Mouse (Mus musculus) layer of hippocampus, adult 9-10 months (tissue): ENCODE measurements at regions not wholly inside any gene's neighbourhood (a gene's known extent, or its start where the extent isn't known, plus 50 kb on each side); places are given as distances from the start of the nearest gene placed in this dataset.

Experiments
- DNase-seq: peaks from one replicate; pipeline ENCODE4 v3.0.0; 2022; ENCODE audit warnings: low spot score

GRCm38 (mm10) chr17:9848559-9849357 is 179.2 kb upstream of the Pabpc6 start:
- no peak for DNase-seq

- DNase-seq = no peak
Measured at GRCm38 (mm10) chr17:9845451-9846075, 176.0 kb upstream of the Pabpc6 start.

- peak; percentile 74 for DNase-seq
Measured at GRCm38 (mm10) chr17:9841103-9841502, 171.6 kb upstream of the Pabpc6 start.

DNA sequence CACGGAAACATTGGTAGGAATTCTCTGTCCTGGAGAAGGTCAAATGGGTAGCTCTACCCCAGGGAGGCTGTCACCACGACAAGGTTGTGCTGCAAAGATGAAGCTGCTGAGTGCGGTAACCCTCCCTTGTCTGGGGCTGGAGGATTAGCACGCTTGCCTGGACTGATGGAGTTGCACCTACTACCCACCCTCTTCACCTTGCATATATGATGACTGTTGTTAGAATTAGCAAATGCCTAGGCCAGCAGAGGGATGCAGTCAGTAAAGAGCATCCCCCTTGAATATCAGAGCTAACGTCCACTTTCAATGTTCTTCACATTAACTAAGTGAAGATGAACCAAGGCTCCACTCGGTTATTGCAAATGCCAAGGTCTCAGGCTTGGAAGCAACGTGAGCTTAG is 169.7 kb upstream of the Pabpc6 start:
- no peak for DNase-seq

DNA sequence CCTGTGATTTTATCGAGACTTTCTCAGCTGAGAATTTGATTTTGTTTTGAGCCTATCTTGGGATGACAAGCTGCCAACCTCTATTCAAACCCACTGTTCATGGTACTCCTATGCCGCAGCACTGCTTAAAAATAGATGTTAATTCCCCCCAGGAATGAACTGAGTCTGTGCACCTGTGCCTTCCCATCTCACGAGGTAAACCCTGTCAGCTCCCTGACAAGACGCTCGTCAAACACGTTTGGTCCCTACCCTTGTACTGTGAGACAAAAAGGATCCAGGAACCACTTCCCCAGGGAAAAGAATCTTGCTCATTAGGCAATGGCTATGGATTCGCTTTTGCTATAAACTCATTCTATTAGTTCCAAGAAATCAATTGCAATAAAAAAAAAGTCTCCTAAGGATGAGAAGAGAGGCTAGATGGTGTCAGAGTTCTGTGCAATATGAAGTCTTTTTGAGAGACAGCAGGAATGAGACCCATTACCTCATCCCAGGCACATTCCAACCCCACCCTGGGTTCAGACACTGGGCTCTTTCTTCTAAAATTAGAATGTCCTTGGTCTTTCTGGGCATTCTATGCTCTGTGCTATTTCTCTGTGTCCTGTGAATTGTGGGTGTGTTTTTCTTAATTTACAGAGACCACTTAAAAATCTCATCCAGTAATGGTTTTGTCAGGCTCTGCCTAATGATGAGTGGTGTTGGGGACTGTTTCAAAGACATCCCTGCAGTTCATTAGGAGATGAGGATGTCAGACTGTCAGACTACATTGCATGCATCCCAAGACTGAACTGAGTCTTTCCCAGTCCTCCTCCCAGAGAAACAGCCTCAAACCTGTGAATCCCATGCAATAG is 167.7 kb upstream of the Pabpc6 start:
- no peak for DNase-seq

DNA sequence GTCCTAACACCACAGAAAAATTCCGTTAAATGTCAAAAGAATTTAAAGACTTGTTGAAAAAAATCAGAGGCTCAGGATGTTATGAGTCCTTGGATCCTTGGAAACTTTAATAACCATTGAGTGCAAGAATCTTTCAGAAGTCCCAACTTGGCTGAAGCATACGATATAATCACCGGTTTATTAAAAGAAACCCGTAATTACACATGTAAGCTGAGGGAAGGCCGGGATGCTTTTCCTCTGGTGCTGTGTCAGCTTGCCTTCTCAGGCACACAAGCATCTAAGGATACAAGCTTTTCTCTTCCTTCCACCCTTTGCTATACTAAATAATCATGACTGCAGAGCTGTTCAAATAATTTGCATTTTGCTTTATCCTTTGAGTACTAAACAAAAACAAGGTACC is 160.4 kb upstream of the Pabpc6 start:
- DNase-seq = no peak

GRCm38 (mm10) chr17:9821358-9821757 is 151.8 kb upstream of the Pabpc6 start:
- no peak for DNase-seq

- no peak for DNase-seq
Measured at GRCm38 (mm10) chr17:9817056-9817455, 147.5 kb upstream of the Pabpc6 start.

DNA sequence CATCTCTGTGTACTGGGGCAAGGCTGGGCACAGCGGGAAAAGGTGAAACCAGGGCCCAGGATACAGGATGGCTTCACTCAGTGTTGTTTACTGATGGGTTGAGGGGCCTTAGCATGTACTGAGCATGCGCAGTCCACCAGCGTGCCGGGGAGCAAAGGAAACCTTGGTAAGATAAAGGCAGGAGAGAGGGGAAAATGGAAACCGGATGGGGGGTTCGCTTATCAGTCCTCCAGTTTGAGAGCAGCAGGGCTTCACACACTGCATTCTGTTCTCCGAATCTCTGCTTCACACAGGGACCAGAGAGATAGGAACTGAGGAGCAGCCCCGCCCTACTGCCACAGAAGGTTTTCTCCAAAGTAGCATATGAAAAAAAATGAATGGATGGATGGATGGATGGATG is 127.6 kb upstream of the Pabpc6 start:
- DNase-seq = no peak

GRCm38 (mm10) chr17:9796225-9796988 is 126.9 kb upstream of the Pabpc6 start:
- no peak for DNase-seq

GRCm38 (mm10) chr17:9778866-9779265 is 109.3 kb upstream of the Pabpc6 start:
- DNase-seq = no peak

DNA sequence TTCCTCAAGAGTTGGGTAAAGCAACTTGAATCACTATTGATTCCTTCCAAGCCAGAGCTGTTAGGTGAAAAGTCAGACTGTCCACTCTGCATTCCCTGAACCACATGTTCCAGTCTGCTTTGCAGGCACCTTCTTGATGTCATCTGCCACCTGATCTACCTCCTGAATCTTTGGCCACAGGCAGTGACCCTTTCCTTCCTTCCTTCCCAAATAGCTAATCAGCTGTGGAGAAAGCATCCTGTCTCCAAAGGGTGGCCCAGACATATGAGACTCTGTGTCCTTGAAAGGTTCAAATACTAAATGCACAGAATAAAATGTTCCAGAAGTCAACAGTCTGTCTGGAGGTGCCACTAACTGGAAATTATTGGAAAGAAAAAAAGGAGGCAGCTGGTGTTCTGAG is 107.6 kb upstream of the Pabpc6 start:
- DNase-seq = no peak

GRCm38 (mm10) chr17:9776286-9777016 is 106.9 kb upstream of the Pabpc6 start:
- no peak for DNase-seq

DNA sequence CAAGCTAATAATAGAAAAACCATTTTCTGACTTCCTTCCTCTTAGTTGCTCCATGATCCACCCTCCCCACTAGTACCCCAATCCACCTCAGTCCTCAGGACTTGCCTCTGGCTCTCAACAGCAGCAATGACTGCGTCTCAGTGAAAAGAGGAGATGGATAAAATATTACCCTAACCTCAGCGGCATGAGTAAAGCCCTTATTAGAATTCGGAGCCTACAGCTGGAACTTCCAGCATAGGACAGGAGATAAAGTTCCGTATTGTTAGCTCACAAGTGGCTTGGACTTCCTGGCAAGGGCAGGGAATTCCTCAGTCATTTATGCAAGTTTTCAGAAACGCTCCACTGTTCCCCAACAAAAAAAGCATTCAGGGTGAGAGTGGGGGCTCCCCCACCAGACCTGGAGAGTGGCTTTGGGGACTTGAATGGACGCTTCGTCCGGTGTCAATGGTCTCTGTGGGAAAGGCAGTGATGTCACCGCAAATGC is 106.2 kb upstream of the Pabpc6 start:
- no peak for DNase-seq

- DNase-seq = no peak
Measured at GRCm38 (mm10) chr17:9774740-9775629, 105.5 kb upstream of the Pabpc6 start.

GRCm38 (mm10) chr17:9773744-9774143 is 104.2 kb upstream of the Pabpc6 start:
- DNase-seq = no peak

DNA sequence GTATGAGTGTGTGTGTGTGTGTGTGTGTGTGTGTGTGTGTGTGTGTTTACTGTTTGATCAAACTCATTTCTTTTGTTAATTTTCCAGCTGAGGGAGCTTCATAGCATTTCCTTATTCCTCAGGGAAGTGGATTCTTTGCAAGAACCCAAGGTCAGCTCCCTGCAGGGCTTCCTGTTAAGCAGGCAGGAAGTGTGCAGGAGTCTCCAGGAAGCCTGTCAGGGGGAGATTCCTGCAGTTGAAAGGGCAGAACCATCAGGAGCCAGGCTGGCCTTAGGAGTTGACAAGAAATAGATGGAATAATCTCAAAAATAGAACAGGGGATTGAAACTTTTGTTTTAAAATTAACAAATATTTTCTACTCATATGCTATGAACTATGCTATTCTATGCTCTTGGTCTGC is 98.8 kb upstream of the Pabpc6 start:
- DNase-seq = no peak

DNA sequence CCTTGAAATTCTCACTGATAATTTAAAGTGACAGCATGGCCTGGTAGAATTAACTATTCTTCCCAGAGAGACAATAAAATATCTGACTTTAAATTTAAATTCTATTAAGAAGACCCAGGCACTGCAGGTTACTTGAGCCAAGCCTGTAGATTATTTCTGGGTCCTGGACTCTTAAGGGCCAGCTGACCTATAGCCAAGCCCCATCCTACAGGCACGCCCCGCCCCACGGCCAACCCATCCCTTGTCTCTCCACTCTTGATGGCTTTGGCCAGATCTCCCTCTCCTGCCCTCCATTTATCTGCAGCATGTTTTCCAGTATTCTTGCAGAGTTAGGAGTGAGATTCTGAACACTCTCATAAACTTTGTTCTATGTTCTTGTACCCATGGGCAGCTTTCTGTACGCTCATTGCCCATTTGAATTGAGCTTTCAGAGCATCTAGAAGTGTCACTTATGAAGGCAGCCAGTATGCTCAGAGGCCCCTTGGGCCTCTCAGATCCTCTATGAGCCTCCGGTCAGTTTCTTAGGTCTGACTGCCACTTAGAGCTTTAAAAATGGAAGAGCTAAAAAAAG is 96.2 kb upstream of the Pabpc6 start:
- no peak for DNase-seq

GRCm38 (mm10) chr17:9764701-9765359 is 95.3 kb upstream of the Pabpc6 start:
- DNase-seq = no peak
